Mouse (Mus musculus) cortical plate, adult 2 months (tissue): ENCODE data around the gene Ech1.

Experiments
- CTCF ChIP-seq: fragments of 200-500 bp; IDR thresholded peaks from 2 replicates; pipeline ENCODE4 v1.5.1; 2011; ENCODE audit warnings: mild to moderate bottlenecking, control low read depth, low read length; ENCODE audit not compliant: insufficient read depth; ENCODE audit errors: extremely low read depth
- POLR2A ChIP-seq: fragments of 200-500 bp; IDR thresholded peaks from 2 replicates; pipeline ENCODE4 v1.6.1; 2011; ENCODE audit warnings: mild to moderate bottlenecking, low read length, control low read depth; ENCODE audit not compliant: insufficient read depth; ENCODE audit errors: extremely low read depth

GRCm38 (mm10) chr7:28859953-28860352, 34.9 kb downstream of the Ech1 start:
- no peak for TF ChIP-seq CTCF
- no peak for TF ChIP-seq POLR2A
